Mouse (Mus musculus) mouse embryonic stem cell (cell line): ENCODE measurements around the gene Tmem182.

ENCODE experiments used
- in situ Hi-C, 2 experiments: fragments of 300-500 bp; cut with MboI; formaldehyde crosslinking; loops; 1 replicate in 1 of 2; 3 replicates in 1 of 2; pipeline ENCODE4 v1.14.3; 2019 to 2020; ENCODE audit warnings: low sequenced_read_pairs in 2 of 2, low pct_unique_long_range_greater_than_20kb in 1 of 2, mixed read lengths in 1 of 2; ENCODE audit not compliant: unreplicated experiment in 1 of 2

Gene Tmem182

DNA sequence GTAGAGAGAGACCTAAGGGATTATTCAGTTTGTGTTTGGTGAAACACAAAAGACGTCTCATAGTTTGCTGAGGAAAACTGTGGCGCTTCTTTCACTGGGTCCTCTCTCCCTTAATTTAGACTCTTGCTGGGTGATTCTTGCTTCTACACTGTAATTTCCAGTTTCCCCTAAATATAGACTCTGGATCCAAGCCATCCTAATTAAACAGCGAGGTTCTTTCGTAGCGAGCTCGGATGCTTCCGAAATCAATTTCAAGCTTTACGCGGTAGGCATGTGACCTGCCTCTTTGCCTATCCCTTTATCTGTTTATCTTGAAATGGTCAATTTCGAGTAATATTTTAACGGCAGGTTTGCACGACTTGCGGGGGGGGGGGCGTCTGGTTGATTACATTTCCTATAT, 84.2 kb downstream of the Tmem182 start:
- in situ Hi-C loops: loop anchor here in 1 of 2 experiments (25.0 kb wide), 1 partner anchor 173 kb away; no protein-coding TSS in a partner anchor

DNA sequence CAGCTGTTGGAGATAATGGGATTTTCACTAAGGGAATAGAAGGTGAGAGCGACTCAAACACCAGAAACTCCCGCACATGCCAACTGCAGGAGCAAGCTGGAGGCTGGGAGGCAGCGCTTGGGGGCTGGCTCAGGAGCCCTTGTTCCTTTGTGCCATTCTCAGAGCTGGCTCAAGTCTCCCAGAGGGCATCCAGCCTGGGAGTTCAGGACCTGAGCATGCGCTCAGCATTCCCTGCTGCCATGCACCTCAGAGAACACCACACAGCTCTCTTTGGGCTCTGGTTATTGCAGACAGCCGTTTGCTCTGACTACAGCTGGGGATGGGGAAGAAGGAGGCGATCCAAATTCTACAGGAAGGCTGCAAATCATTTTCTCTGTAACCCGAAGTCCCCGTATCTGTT, 84.8 kb downstream of the Tmem182 start:
- in situ Hi-C loops: loop anchor here in 1 of 2 experiments (25.0 kb wide), 1 partner anchor 172 kb away; no protein-coding TSS in a partner anchor

DNA sequence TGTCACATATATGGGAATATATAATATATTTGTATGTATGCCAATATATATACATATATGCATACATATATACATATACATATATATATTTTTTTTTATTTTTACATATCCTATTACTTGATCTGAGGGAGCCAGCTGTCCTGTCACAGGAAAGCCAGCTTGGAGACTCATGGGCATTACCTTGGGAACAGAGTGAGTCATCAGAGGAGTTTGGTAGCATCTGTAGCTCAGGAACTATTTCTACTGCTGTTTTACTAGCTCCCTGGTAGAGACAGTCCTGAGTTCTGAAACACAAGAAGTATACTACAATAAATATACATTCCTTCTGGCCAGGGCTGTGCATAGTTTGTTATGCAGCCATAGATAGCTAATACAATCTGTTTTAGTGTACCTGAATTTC, 98.3 kb downstream of the Tmem182 start:
- in situ Hi-C loops: no loop called here
